Mouse (Mus musculus) liver, adult 2 months (tissue): Measurements from ENCODE around the gene Tas2r126. TPM values are rescaled to one million over a fixed set of nuclear protein-coding genes. Genes with fewer than 3 reads are reported as not detected.

Experiments
- DNase-seq: peaks from one replicate; pipeline ENCODE4 v3.0.0-alpha.2; 2011; ENCODE audit warnings: low read depth, low spot score; ENCODE audit errors: extremely low read depth
- H3K27ac ChIP-seq: fragments of 200-500 bp; replicated peaks from 2 replicates; pipeline ENCODE4 v1.5.1; 2012; ENCODE audit warnings: low read depth, mild to moderate bottlenecking, control low read depth, inconsistent platforms, low read length; ENCODE audit not compliant: insufficient read depth
- H3K27me3 ChIP-seq: fragments of 200-500 bp; 2 replicates; pipeline ENCODE4 v1.6.1; 2012; ENCODE audit warnings: mild to moderate bottlenecking, moderate library complexity, low read length, inconsistent platforms; ENCODE audit not compliant: control insufficient read depth, insufficient read depth
- H3K36me3 ChIP-seq: fragments of 200-500 bp; 2 replicates; pipeline ENCODE4 v1.6.1; 2012; ENCODE audit warnings: low read length, inconsistent platforms; ENCODE audit not compliant: control insufficient read depth, insufficient read depth
- H3K4me1 ChIP-seq: fragments of 200-500 bp; 2 replicates; pipeline ENCODE4 v1.6.1; 2011; ENCODE audit warnings: low read length; ENCODE audit not compliant: control insufficient read depth, insufficient read depth
- H3K4me3 ChIP-seq: fragments of 200-500 bp; 2 replicates; pipeline ENCODE4 v1.5.1; 2011; ENCODE audit warnings: low read depth, mild to moderate bottlenecking, control low read depth, low read length, moderate library complexity; ENCODE audit not compliant: insufficient read depth
- H3K79me2 ChIP-seq: fragments of 200-500 bp; 2 replicates; pipeline ENCODE4 v1.6.1; 2012; ENCODE audit warnings: inconsistent platforms, mild to moderate bottlenecking, low read length, moderate library complexity; ENCODE audit not compliant: control insufficient read depth, insufficient read depth
- H3K9ac ChIP-seq: fragments of 200-500 bp; 2 replicates; pipeline ENCODE4 v1.6.1; 2012; ENCODE audit warnings: low read depth, mild to moderate bottlenecking, control low read depth, inconsistent platforms, low read length
- CTCF ChIP-seq: fragments of 200-500 bp; IDR thresholded peaks from 2 replicates; pipeline ENCODE4 v1.5.1; 2011; ENCODE audit warnings: low read depth, low read length, control low read depth
- POLR2A ChIP-seq: fragments of 200-500 bp; IDR thresholded peaks from 2 replicates; pipeline ENCODE4 v1.6.1; 2011; ENCODE audit warnings: low read length, control low read depth; ENCODE audit not compliant: insufficient read depth; ENCODE audit errors: extremely low read depth
- WGBS: fragments of 180-500 bp; shearing (Covaris S2); methylation state at CpG from one replicate; pipeline ENCODE4 v1.1.7; 2018; 5-methylcytosine and 5-hydroxymethylcytosine counted together
- polyA plus RNA-seq: library from polyadenylated mRNA; depleted of rRNA; stranded (reverse); fragments of >200 nt; gene quantifications from 2 replicates; pipeline ENCODE4 v1.2.3, GENCODE M21; 2012; rRNA removed
- total RNA-seq: library from RNA; depleted of rRNA; stranded (reverse); fragments of >200 nt; gene quantifications from 2 replicates; pipeline ENCODE4 v1.2.3, GENCODE M21; 2014; rRNA removed

Tas2r126 gene
- total RNA-seq: 0.20 and 0.28 TPM in 2 replicates
- polyA plus RNA-seq: not detected in 2 replicates

- no peaks in the 10 kb centered on the region for H3K36me3 ChIP-seq
- H3K9ac ChIP-seq: no peak within 1 kb of the TSS
- TF ChIP-seq CTCF (no peak), POLR2A (no peak)
- no peak within 1 kb of the TSS for H3K27ac ChIP-seq
- 0 out of 2 replicates have a peak, but pooled peaks cover 1% of the 10 kb centered on the region for H3K4me1 ChIP-seq
- H3K27me3 ChIP-seq: no peaks in the 10 kb centered on the region
- WGBS: 77% methylated on average over 6 of the region's 6 CpGs
- DNase-seq: no peak
- no peaks in the 10 kb centered on the region for H3K79me2 ChIP-seq
- H3K4me3 ChIP-seq: no peak within 1 kb of the TSS
Observed at GRCm38 (mm10) chr6:42434446-42434845, at the start of gene Tas2r126. TSS of gene Tas2r126 (plus strand) at chr6:42434535.

- H3K79me2 ChIP-seq: no peaks in the 10 kb centered on the region
- DNase-seq: no peak
- 92% methylated on average over 4 of the region's 4 CpGs for WGBS
- no peaks in the 10 kb centered on the region for H3K36me3 ChIP-seq
- TF ChIP-seq CTCF: no peak
- TF ChIP-seq POLR2A: no peak
- peaks cover 5% of the 10 kb centered on the region for H3K4me1 ChIP-seq
- H3K27me3 ChIP-seq: no peaks in the 10 kb centered on the region
- no peak overlapping the region for H3K27ac ChIP-seq
- H3K4me3 ChIP-seq: no peak overlapping the region
- no peak overlapping the region for H3K9ac ChIP-seq
Observed at GRCm38 (mm10) chr6:42385635-42386034, 48.7 kb upstream of the Tas2r126 start.

GRCm38 (mm10) chr6:42391796-42392330 is 42.5 kb upstream of the Tas2r126 start:
- peak; percentile 41 for DNase-seq
- Histone ChIP-seq H3K9ac (no peak overlapping the region), H3K4me1 (peaks cover 3% of the 10 kb centered on the region; the same call in 1 of the 2 replicates), H3K79me2 (no peaks in the 10 kb centered on the region), H3K27ac (no peak overlapping the region), H3K4me3 (no peak overlapping the region), H3K27me3 (no peaks in the 10 kb centered on the region), H3K36me3 (no peaks in the 10 kb centered on the region)
- WGBS: 76% methylated on average over 2 of the region's 2 CpGs
- TF ChIP-seq POLR2A (no peak), CTCF (no peak)

GRCm38 (mm10) chr6:42395960-42396809 is 38.1 kb upstream of the Tas2r126 start:
- Histone ChIP-seq H3K36me3 (no peaks in the 10 kb centered on the region), H3K4me1 (peaks cover 3% of the 10 kb centered on the region; the same call in 1 of the 2 replicates), H3K27ac (0 out of 2 replicates have a peak overlapping the region, but pooled peaks have one; percentile 2), H3K79me2 (no peaks in the 10 kb centered on the region), H3K9ac (no peak overlapping the region), H3K27me3 (no peaks in the 10 kb centered on the region), H3K4me3 (no peak overlapping the region)
- DNase-seq: peak; percentile 86
- no peak for TF ChIP-seq CTCF
- no peak for TF ChIP-seq POLR2A
- 27% methylated on average over 9 of the region's 9 CpGs for WGBS

- 84% methylated on average over 3 of the region's 3 CpGs for WGBS
- no peaks in the 10 kb centered on the region for H3K79me2 ChIP-seq
- TF ChIP-seq POLR2A: no peak
- no peak for TF ChIP-seq CTCF
- H3K4me1 ChIP-seq: 0 out of 2 replicates have a peak, but pooled peaks cover 3% of the 10 kb centered on the region
- no peak overlapping the region for H3K27ac ChIP-seq
- no peaks in the 10 kb centered on the region for H3K27me3 ChIP-seq
- H3K9ac ChIP-seq: no peak overlapping the region
- H3K4me3 ChIP-seq: no peak overlapping the region
- DNase-seq: peak; percentile 16
- H3K36me3 ChIP-seq: no peaks in the 10 kb centered on the region
Observed at GRCm38 (mm10) chr6:42397041-42397657, 37.2 kb upstream of the Tas2r126 start.
